Mouse (Mus musculus): ENCODE data around the gene Hist2h2ab. TPM values are rescaled to one million over a fixed set of nuclear protein-coding genes. Genes with fewer than 3 reads are reported as not detected.
"Not testable (repeated sequence)": the region's sequence is repeated elsewhere in the genome, so short reads cannot be mapped to it uniquely, and the experiment has no call there.

Gene Hist2h2ab
- polyA plus RNA-seq, 1 experiment = not detected

- no peaks in the 10 kb centered on the region for H3K4me1 ChIP-seq (ENCODE audit: control insufficient read depth, insufficient read depth, insufficient read length, low read length)
- no peak overlapping the region for H3K27ac ChIP-seq (replicated peaks; ENCODE audit: low read depth, low read length)
- no peak overlapping the region for H3K4me3 ChIP-seq (ENCODE audit: insufficient read depth, low read depth, low read length)
These were observed 37.3 kb upstream of the Hist2h2ab start for GRCm38 (mm10) chr3:96182382-96182776.

- Histone ChIP-seq H3K4me3 (ENCODE audit: insufficient read depth, low read depth, low read length) (no peak overlapping the region), H3K4me1 (ENCODE audit: control insufficient read depth, insufficient read depth, insufficient read length, low read length) (no peaks in the 10 kb centered on the region), H3K27ac (replicated peaks; ENCODE audit: low read depth, low read length) (no peak overlapping the region)
These were observed 26.7 kb upstream of the Hist2h2ab start for GRCm38 (mm10) chr3:96192977-96193376.

GRCm38 (mm10) chr3:96194966-96195365, 24.7 kb upstream of the Hist2h2ab start:
- Histone ChIP-seq H3K4me3 (ENCODE audit: insufficient read depth, low read depth, low read length) (no peak overlapping the region), H3K27ac (replicated peaks; ENCODE audit: low read depth, low read length) (no peak overlapping the region), H3K4me1 (ENCODE audit: control insufficient read depth, insufficient read depth, insufficient read length, low read length) (no peaks in the 10 kb centered on the region)

DNA sequence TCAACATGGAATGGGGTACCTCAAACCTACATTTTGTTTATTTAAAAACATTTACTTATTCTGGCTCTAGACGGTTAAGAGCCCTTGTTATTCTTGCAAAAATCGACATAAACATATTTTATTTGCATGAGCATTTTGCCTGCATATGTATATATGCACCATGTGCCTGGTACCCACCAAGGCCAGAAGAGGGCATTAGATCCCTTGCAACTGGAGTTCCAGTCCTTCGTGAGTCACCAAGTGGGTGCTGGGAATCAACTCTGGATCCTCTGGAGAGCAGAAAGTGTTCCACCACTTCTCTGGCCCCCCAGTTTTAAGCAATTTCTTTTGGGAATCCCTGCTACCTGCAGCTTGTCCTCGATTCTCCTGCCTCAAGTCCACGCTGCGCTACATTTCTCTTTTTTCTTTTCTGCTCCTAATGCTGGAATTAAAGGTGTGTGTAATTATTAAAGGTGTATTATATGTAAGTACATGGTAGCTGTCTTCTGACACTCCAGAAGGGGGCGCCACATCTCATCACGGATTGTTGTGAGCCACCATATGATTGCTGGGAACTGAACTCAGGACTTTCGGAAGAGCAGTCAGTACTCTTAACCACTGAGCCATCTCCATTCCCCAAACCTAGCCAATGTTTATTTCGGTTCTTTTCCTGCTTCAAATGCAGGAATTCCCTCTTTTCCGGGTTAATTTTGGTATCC, 23.9 kb upstream of the Hist2h2ab start:
- H3K27ac ChIP-seq (replicated peaks; ENCODE audit: low read depth, low read length) = no peak overlapping the region
- no peaks in the 10 kb centered on the region for H3K4me1 ChIP-seq (ENCODE audit: control insufficient read depth, insufficient read depth, insufficient read length, low read length)
- H3K4me3 ChIP-seq (ENCODE audit: insufficient read depth, low read depth, low read length) = no peak overlapping the region

DNA sequence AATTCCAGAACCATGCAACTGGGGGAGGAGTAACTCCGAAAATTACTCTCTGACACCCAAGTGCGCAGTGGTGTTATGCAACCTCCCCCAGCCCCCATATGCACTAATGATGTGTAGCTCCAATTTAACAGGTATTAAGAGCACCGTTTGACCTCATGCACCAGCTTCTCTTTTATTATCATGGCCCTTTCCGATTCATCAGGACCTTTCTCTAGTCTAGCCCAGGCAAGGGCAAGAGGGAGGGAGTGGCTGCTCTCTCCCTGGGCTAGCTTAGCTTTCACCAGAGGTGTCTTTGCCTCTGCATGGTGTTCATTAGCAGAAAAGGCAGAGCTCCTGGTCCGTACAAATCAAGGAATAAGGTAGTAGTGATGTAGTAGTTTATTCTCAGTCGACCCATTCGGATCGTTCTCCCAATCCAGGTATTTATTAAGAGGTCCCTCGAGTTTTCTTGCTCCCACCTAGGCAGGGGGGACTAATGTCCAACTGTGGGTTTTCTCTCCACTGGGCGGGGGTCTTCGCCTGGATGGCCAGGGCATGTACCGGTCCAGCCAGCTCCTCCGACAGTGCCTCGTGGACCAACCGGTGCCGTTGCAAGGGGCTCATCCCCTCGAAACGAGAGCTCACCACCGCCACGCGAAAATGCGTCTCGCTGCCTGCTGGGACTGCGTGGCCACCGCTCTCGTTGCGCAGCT, 23.1 kb upstream of the Hist2h2ab start:
- Histone ChIP-seq H3K4me3 (ENCODE audit: insufficient read depth, low read depth, low read length) (peak overlapping the region; percentile 91), H3K27ac (replicated peaks; ENCODE audit: low read depth, low read length) (peak overlapping the region; percentile 87; the same call in 1 of the 2 replicates), H3K4me1 (ENCODE audit: control insufficient read depth, insufficient read depth, insufficient read length, low read length) (no peaks in the 10 kb centered on the region)

DNA sequence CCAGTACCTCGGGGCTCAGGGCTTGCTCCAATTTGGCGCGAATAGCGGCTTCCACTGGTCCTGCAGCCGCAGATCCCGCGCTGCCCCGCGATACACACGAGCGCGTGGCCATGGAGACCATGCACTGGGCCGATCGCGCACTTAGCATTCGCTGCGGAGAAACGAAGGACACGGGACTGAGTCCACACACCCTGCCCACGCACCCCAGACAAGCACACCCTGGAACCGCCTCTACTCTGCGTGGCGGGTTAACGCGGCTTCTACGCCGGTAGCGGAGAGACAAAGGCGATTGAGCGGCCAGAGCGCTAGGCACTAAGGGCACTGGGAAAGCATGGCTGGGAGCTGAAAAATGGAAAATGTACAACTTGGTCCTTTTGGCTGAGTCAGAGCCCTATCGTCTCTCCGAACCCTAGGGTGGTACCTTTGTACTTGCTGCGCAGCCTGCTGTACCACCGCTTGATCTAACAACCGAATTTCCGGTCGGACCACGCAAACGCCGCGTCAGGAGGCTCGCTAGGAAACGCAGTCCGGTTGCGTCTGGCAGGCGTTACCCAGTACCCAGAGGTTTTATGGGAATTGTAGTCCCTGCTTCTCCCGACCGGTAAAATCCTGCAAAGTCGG, 22.4 kb upstream of the Hist2h2ab start:
- peak overlapping the region; percentile 91 for H3K4me3 ChIP-seq (ENCODE audit: insufficient read depth, low read depth, low read length)
- H3K4me1 ChIP-seq (ENCODE audit: control insufficient read depth, insufficient read depth, insufficient read length, low read length) = no peaks in the 10 kb centered on the region
- H3K27ac ChIP-seq (replicated peaks; ENCODE audit: low read depth, low read length) = peak overlapping the region; percentile 87

GRCm38 (mm10) chr3:96198181-96198580, 21.5 kb upstream of the Hist2h2ab start:
- H3K27ac ChIP-seq (replicated peaks; ENCODE audit: low read depth, low read length) = no peak overlapping the region

GRCm38 (mm10) chr3:96198601-96199251, 20.9 kb upstream of the Hist2h2ab start:
- not testable (repeated sequence) for H3K27ac ChIP-seq (replicated peaks; ENCODE audit: low read depth, low read length); H3K4me1 ChIP-seq (ENCODE audit: control insufficient read depth, insufficient read depth, insufficient read length, low read length); H3K4me3 ChIP-seq (ENCODE audit: insufficient read depth, low read depth, low read length)

More at GRCm38 (mm10) chr3:96198181-96198580, 21.5 kb upstream of the Hist2h2ab start:
- H3K4me1 ChIP-seq (ENCODE audit: control insufficient read depth, insufficient read depth, insufficient read length, low read length) = no peaks in the 10 kb centered on the region
- peak overlapping the region; percentile 3; the same call in 1 of the 2 replicates for H3K4me3 ChIP-seq (ENCODE audit: insufficient read depth, low read depth, low read length)

DNA sequence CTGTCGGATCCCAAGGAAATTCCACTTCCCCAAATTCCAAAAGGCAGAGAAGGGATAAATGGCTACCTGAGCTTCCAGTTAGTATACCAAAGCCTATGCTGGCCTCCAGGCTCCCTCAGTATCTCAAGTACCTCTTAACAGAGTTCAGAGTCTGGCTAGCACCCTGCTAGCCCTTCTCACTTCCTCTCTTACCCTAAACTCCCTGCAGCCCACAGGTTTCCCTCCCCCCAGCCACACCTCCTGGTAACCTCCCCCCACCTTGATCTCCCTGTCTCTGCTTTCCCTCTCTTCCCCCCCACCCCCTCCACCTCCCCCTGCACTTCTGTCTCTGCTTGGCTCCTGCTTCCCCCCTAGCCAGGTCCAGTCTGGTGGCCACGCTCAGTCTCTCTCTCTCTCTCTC, 19.9 kb upstream of the Hist2h2ab start:
- H3K4me1 ChIP-seq (ENCODE audit: control insufficient read depth, insufficient read depth, insufficient read length, low read length) = no peaks in the 10 kb centered on the region
- H3K27ac ChIP-seq (replicated peaks; ENCODE audit: low read depth, low read length) = no peak overlapping the region
- no peak overlapping the region for H3K4me3 ChIP-seq (ENCODE audit: insufficient read depth, low read depth, low read length)

GRCm38 (mm10) chr3:96207819-96208218, 11.8 kb upstream of the Hist2h2ab start:
- no peaks in the 10 kb centered on the region for H3K4me1 ChIP-seq (ENCODE audit: control insufficient read depth, insufficient read depth, insufficient read length, low read length)
- no peak overlapping the region for H3K4me3 ChIP-seq (ENCODE audit: insufficient read depth, low read depth, low read length)

GRCm38 (mm10) chr3:96209242-96209641, 10.4 kb upstream of the Hist2h2ab start:
- H3K4me3 ChIP-seq (ENCODE audit: insufficient read depth, low read depth, low read length) = no peak overlapping the region
- H3K27ac ChIP-seq (replicated peaks; ENCODE audit: low read depth, low read length) = no peak overlapping the region
- H3K4me1 ChIP-seq (ENCODE audit: control insufficient read depth, insufficient read depth, insufficient read length, low read length) = no peaks in the 10 kb centered on the region

More at GRCm38 (mm10) chr3:96207819-96208218, 11.8 kb upstream of the Hist2h2ab start:
- no peak overlapping the region for H3K27ac ChIP-seq (replicated peaks; ENCODE audit: low read depth, low read length)

GRCm38 (mm10) chr3:96219191-96219641, 449 bp upstream of the Hist2h2ab start:
- Histone ChIP-seq H3K4me1 (ENCODE audit: control insufficient read depth, insufficient read depth, insufficient read length, low read length) (peaks cover 6% of the 10 kb centered on the region), H3K4me3 (ENCODE audit: insufficient read depth, low read depth, low read length) (peak overlapping the region; percentile 85), H3K27ac (replicated peaks; ENCODE audit: low read depth, low read length) (peak overlapping the region; percentile 89)

DNA sequence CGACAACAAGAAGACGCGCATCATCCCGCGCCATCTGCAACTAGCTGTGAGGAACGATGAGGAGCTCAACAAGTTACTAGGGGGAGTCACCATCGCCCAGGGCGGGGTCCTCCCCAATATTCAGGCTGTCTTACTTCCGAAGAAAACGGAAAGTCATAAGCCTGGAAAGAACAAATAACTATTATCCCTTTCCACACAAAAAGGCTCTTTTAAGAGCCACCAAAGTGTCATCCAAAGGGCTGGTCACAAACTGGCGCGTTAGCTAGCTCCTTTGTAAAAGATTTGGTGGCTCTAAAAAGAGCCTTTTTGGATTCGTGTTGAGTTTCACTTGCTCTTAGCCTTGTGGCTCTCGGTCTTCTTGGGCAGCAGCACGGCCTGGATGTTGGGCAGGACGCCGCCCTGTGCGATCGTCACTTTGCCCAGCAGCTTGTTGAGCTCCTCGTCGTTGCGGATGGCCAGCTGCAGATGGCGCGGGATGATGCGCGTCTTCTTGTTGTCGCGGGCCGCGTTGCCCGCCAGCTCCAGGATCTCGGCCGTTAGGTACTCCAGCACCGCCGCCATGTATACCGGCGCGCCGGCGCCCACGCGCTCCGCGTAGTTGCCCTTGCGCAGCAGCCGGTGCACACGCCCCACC, 583 bp downstream of the Hist2h2ab start:
- Histone ChIP-seq H3K4me3 (ENCODE audit: insufficient read depth, low read depth, low read length) (peak overlapping the region; percentile 85), H3K27ac (replicated peaks; ENCODE audit: low read depth, low read length) (peak overlapping the region; percentile 87)
- H3K4me1 ChIP-seq (ENCODE audit: control insufficient read depth, insufficient read depth, insufficient read length, low read length) = not testable (repeated sequence)

DNA sequence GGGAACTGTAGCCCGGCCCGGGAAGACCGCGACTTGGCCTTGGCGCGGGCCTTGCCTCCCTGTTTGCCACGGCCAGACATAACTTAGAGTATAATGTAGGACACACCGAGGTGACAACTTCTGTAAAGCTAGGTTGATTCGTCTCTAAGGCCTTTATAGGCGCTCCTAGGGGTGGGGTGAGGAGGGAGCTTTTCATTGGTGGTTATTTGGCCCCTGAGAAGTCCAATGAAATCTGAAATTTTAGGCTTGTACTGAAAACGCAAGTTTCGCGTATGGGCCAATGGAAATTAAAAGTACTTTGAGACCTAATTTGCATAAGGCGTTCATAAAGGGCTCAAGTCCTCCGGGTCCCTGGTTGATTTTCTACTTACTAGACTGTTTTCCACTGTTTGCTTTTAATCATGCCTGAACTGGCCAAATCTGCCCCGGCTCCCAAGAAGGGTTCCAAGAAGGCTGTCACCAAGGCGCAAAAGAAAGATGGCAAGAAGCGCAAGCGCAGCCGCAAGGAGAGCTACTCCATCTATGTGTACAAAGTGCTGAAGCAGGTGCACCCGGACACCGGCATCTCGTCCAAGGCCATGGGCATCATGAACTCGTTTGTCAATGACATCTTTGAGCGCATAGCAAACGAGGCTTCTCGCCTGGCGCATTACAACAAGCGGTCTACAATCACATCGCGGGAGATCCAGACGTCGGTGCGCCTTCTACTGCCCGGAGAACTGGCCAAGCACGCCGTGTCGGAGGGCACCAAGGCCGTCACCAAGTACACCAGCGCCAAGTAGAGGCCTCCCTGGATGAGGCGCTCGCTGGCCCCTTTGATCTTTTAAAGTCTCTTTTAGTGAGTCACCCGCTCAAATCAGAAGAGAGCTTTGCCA, 1.3 kb downstream of the Hist2h2ab start, which contains the start of the genes Hist2h2ac and Hist2h2be:
TSS of gene Hist2h2ac (minus strand) at position 116 of the 875 bp plus-strand sequence.
TSS of gene Hist2h2be (plus strand) at position 355 of the 875 bp plus-strand sequence.
- Histone ChIP-seq H3K4me1 (ENCODE audit: control insufficient read depth, insufficient read depth, insufficient read length, low read length) (peaks cover 6% of the 10 kb centered on the region), H3K27ac (replicated peaks; ENCODE audit: low read depth, low read length) (peak within 1 kb of the TSS; percentile 87), H3K4me3 (ENCODE audit: insufficient read depth, low read depth, low read length) (peak within 1 kb of the TSS; percentile 85)
